Mouse (Mus musculus) thymus, adult 2 months (tissue): ENCODE measurements around the gene Rita1.

ENCODE experiments used
- CTCF ChIP-seq: fragments of 200-500 bp; IDR thresholded peaks from 2 replicates; pipeline ENCODE4 v1.5.1; 2012; ENCODE audit warnings: mild to moderate bottlenecking, control low read depth, low read length, moderate library complexity, borderline replicate concordance; ENCODE audit not compliant: control insufficient read depth, poor library complexity, insufficient read depth; ENCODE audit errors: extremely low read depth
- POLR2A ChIP-seq: fragments of 200-500 bp; IDR thresholded peaks from 2 replicates; pipeline ENCODE4 v1.6.1; 2012; ENCODE audit warnings: mild to moderate bottlenecking, low read length, control low read depth, moderate library complexity; ENCODE audit not compliant: control insufficient read depth, poor library complexity, insufficient read depth; ENCODE audit errors: extremely low read depth

GRCm38 (mm10) chr5:120587616-120587926 lies 24.8 kb downstream of the Rita1 start:
- TF ChIP-seq POLR2A (peak; percentile 76), CTCF (no peak)
